Mouse (Mus musculus) MN1 (cell line): Measurements from ENCODE around the gene Casc1.
"Not testable (repeated sequence)": the region's sequence is repeated elsewhere in the genome, so short reads cannot be mapped to it uniquely, and the experiment has no call there.

Experiments used
- DNase-seq: peaks from one replicate; pipeline ENCODE4 v3.0.0-alpha.2; 2016; ENCODE audit warnings: low spot score

The Casc1 gene

GRCm38 (mm10) chr6:145136831-145137230, 74.0 kb downstream of the Casc1 start:
- DNase-seq, result no peak

GRCm38 (mm10) chr6:145135804-145136203, 75.0 kb downstream of the Casc1 start:
- no peak for DNase-seq

GRCm38 (mm10) chr6:145135295-145135694, 75.5 kb downstream of the Casc1 start:
- no peak for DNase-seq

GRCm38 (mm10) chr6:145132969-145133368, 77.8 kb downstream of the Casc1 start:
- DNase-seq, result not testable (repeated sequence)

GRCm38 (mm10) chr6:145131991-145132390, 78.8 kb downstream of the Casc1 start:
- DNase-seq, result no peak

GRCm38 (mm10) chr6:145129563-145129962, 81.2 kb downstream of the Casc1 start:
- DNase-seq, result no peak

GRCm38 (mm10) chr6:145127652-145128051, 83.2 kb downstream of the Casc1 start:
- DNase-seq, result no peak

GRCm38 (mm10) chr6:145125591-145126113, 85.2 kb downstream of the Casc1 start:
- peak; percentile 21 for DNase-seq
